Mouse (Mus musculus): Measurements from ENCODE around the gene Unc80.
"Not testable (repeated sequence)": the region's sequence is repeated elsewhere in the genome, so short reads cannot be mapped to it uniquely, and the experiment has no call there.

The Unc80 gene

DNA sequence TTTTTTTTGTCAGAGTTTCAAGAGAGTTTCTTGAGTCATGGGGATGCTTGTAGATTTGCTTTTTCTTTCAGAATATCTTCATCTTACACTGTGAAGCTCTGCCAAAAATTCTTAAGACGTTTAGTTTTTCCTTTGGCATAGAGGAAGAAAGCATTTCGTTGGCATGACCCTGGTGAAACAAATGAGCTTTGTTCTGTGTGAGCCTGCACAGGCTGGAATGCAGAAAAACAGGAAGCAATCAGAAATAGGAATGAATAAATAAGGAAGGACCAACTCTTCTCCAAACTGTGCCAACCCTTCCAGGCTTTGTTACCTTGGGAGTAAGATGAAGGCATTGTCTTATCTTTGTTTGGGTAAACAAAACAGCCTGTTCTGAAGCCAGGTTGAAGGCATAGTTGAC, 149.0 kb downstream of the Unc80 start:
- DNase-seq (ENCODE audit: inconsistent ontology term): peak; percentile 55

DNA sequence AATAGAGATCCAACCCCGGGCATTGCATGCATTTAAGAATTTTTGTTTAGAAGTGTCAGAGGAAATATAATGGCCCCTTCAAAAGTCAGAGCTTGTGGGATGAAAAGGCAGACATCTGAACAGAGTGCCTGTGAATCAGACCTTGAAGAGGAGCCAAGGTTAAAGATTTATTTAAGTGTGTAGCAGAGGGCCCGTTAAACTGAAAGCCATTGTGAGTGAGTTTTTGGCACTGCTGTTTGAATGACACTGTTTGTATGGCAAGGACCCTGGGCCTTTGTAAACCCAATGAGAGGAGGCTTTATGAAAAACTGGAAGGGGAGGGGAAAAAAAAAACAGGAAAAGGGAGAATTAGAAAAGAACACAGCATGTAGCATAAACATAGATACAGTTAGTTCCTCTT, 170.0 kb downstream of the Unc80 start:
- DNase-seq (ENCODE audit: inconsistent ontology term): no peak

DNA sequence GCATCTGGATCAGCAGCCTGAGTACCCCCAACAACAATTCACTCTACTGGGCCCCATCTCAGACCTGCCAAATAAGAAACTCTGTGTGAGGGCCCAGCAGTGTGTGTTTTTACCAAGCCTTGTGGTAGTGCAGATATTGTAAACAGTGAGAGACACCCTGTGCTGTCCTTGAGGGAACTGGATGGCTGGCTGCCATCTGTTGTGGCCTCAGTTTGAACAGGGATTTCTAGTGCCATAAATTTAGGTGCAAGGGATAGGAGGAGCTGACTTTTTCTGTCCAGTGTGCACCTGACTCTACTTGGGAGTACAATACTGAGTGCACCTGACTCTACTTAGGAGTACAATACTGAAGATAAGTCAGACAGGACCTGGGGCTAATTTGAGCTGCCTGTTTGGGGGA, 178.7 kb downstream of the Unc80 start:
- DNase-seq (ENCODE audit: inconsistent ontology term): no peak

DNA sequence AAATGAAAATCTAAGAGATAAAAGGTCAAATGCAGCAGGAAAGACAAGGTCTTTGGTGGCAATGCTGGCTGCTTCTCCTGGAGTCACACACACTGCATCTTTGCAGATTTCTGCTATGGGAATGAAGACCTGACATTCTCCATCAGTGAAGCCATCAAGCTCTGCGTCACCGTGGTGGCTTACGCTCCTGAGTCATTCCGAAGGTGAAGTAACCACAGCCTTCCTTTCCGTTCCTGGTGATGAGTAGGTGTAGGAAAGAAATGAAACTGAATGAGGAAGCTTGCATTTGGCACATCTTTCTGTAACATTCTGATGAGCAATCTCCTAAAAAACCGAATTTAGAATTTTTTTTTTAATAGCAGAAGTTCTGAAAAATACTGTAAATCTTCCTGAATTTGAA, 181.4 kb downstream of the Unc80 start:
- DNase-seq (ENCODE audit: inconsistent ontology term): no peak

DNA sequence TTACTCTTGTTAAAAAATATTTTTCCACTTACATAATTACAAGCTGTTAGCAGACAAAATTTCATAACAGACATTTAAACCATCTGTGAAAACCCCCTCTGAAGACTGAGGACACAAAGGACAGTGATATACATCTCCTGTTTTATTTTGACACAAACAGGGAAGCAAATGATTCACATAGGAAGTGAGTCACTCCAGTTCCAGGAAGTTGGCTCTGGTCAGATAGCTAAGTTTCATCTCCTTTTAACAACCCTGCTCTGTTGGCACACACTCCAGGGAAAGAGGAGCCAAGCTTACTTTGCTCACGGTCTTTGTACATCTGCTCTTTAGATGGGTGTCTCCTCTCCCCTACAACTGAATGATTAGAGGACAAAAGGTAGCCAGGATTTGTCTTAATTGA, 181.8 kb downstream of the Unc80 start:
- no peak for DNase-seq (ENCODE audit: inconsistent ontology term)

DNA sequence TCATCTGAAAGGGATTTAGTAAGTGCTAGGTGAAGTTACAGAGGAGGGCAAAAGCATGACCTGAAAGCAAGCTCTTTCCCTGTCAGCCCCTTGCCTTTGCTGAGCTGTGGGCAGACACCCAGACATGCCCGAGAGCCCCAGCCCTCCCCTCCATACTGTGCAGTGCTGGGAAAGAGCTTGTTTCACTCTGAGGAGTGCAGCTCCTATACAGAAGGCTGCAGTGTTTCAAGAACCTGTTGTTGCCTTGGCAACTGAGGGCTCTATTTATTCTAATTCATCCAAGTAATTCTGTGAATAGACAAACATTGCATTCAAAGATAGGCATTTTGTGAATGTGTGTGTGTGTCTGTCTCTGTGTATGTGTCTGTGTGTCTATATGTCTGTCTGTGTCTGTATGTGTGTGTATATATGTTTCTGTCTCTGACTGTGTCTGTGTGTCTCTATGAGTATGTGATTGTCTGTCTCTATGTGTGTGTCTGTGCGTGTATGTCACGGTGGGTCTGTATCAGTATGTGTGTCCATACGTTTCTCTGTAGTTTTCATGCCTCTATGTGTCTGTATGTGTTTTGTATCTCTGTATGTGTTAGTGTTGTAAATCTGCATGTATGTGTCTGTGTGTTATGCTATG, 187.1 kb downstream of the Unc80 start:
- peak; percentile 9 for DNase-seq (ENCODE audit: inconsistent ontology term)

DNA sequence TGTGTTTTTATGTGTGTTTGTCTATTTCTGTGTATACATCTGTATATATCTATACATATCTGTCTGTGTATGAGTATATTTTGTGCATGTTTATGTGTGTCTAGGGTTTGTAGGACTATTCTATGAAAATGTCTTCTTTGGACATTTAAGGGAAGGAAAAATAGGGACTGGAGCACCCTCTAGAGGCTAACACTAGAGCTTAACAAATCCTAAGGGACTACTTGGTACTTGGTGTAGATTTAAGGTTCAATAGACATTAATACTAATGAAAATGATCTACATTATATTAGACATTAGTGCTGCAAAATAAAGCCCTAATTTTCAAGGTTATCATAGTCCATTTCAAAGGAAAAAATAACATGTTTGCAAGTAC, 187.6 kb downstream of the Unc80 start:
- DNase-seq (ENCODE audit: inconsistent ontology term): peak; percentile 10

DNA sequence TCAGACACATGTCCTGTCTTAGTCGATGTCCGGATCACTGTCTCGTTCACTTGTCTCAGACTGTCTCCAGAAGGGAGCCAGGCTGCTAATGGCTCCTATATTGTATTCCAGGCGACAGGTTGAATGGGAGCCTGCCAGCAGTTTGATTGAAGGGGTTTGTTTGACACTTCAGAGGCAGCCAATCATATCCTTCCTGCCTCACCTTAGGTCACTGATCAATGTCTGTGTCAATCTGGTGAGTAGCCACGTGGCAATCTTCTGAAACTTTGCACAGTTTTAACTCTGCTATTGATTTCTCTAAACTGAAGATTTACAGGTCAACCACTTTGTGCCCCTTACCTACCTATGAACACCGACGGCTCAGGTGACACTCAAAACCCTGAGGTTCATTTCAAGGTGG, 203.3 kb downstream of the Unc80 start:
- DNase-seq (ENCODE audit: inconsistent ontology term): no peak

DNA sequence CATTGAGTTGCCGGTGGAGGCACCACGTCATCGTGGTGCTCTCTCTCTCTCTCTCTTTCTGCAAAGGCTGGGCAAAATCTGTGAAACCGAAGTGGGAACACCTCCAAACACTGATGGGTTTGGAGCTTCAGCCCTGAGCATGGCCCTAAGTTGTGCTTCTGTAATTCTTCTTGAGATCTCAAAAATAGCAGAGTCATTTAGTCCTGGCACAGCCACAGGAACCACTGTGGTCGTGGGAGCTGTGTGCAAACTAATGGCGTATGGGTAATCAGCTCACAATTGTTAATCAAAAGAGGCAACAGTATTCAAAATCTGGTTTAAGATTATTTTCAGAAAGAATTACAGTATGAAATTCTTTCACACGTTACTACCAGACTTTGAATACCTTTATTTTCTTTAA, 204.6 kb downstream of the Unc80 start:
- DNase-seq (ENCODE audit: inconsistent ontology term): no peak

DNA sequence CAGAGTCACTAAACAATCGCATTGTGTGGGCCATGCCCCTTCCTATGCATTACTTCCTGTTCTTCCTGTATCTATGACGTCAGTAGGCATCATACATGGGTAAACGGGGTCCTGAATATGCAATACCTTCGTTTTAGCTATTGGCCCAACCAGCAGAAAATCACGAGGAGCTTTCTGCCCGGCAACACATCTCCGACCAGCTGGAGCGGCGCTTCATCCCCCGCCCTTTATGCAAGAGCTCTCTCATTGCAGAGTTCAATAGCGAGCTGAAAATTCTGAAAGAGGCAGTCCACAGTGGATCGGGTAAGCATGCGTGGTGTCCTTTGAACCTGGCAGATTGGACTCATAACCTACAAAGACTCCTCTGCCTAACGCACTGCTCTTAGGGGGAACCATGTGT, 209.8 kb downstream of the Unc80 start:
- DNase-seq (ENCODE audit: inconsistent ontology term): no peak

DNA sequence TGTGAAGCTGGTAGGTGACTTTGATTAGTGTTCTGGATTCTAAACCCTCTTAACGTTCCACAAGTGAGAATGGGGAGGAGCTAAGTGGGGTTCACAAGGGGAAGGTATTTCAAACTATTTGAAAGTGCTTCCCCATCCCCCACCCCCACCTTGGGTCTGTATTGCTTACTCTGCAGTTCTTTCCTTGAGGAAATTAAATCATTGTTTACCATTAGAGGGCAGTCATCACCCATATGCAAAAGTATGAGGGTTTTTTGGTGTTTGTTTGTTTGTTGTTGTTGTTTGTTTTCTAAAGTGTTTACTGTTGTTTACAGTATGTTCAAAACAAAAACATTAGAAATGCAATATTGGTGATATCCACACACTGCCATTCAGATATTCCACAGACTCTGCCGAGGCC, 210.5 kb downstream of the Unc80 start:
- peak; percentile 26 for DNase-seq (ENCODE audit: inconsistent ontology term)

DNA sequence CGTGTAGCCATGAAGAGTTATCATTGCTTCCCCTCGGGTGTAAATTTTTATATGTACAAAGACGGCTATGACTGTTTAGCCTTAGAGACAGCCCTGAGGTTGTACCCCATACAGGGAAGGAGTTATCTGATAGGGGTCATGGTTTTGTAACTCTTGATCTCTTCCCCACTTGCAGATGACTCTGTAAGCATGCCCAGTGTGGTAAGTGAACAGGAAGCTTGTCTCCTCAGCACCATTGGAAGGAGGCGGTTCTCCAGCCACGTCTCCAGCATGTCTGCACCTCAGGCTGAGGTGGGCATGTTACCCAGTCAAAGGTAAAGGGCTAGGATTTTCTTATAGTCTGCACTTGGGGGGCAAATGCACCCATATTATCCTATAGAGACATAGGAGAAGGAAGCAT, 214.8 kb downstream of the Unc80 start:
- DNase-seq (ENCODE audit: inconsistent ontology term): no peak

DNA sequence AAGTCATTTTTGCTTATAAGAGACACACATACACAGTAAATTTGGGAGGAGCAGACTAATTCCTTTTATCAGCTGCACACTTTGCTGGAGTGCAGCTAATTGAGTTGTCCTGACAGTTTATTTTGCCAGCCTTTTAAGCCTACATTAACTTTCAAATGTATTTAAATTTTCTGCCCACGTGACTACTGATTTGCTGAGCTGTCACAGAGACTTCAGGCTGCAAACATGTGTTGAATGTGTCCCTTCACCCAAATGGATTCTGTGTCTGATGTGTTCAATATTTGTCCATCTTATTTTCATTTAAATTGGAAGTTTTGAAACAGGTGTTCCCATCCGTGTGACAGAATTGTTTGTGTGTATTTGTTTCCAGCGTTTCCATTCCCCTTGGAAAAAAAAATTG, 223.6 kb downstream of the Unc80 start:
- DNase-seq (ENCODE audit: inconsistent ontology term): no peak

DNA sequence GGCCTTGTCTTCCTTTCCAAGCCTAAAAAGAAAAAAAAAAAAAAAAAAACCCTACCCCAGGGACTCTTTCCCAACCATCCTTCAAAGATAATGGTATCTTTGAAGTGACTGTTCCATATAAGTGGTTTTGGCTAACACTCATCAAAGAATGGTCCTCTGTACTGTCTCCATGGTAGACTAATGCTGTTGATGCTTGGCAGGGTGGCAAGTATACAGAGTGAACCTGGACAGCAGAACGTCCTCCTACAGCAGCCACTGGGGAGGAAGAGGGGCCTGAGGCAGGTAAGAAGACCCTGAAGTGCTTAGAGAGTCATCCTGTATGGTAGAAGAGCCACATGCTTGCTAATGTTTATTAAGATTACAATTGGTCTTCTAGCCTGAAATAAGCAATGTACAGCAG, 224.1 kb downstream of the Unc80 start:
- DNase-seq (ENCODE audit: inconsistent ontology term): no peak

DNA sequence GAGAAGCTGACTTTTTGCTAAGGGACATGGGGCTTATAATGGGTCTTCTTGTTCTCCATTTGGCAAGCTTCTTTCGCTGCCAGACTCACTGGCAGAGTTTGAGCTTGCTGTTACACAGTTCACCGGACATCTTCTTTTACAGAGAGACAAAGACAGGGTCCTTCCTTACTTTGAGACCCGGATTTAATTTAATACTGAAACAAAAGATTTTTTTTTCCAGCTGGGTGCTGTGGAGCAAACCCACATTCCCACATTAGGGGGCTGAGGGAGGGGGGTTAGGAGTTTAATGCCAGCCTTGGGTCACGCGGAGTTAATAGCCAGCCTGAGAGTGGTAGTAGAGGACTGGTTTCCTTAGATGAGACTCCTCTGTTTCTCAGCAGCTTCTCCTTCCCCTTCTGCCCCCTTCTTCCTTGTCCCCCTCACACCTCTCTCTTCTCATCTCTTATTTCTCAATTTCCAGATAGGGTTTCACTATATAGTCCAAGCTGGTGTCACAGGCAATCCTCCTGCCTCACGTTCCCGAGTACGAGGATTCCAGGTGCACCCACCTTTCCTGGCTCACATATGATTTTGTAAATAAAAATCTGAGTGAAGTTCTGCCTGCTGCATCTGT, 224.7 kb downstream of the Unc80 start:
- peak; percentile 35 for DNase-seq (ENCODE audit: inconsistent ontology term)

DNA sequence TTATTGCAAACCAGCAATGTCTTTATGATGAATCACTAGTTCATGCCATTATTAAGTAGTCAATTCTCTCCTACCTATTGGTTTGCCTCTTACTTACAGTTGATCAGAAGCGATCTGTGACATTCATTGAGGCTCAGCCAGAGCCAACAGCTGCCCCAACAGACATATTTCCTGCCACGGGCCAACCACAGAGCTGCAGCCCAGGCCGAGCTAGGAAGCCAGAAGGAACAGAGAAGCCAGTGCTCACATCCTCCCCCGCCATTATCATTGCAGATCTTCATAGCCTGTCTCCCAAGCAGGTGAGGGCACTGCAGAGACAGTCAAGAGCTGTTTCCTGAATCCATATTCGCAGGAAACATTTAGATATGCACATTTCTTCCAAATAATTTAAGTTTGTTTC, 226.1 kb downstream of the Unc80 start:
- DNase-seq (ENCODE audit: inconsistent ontology term): no peak

DNA sequence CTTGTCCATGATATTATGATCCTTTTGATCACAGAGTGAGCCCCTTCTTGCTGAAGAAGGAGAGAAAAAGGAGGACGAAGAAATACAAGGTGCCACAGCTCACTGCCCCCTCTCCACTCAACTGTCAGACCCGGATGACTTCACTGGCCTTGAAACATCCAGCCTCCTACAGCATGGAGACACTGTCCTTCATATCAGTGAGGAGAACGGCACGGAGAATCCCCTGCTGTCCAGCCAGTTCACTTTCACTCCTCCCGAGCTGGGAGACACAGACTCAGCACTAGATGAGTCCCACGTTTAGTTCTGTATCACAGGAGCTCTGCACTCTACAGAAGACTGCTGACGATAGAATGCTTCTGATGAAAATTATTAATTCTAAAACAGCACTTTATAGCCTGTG, 227.1 kb downstream of the Unc80 start:
- no peak for DNase-seq (ENCODE audit: inconsistent ontology term)

DNA sequence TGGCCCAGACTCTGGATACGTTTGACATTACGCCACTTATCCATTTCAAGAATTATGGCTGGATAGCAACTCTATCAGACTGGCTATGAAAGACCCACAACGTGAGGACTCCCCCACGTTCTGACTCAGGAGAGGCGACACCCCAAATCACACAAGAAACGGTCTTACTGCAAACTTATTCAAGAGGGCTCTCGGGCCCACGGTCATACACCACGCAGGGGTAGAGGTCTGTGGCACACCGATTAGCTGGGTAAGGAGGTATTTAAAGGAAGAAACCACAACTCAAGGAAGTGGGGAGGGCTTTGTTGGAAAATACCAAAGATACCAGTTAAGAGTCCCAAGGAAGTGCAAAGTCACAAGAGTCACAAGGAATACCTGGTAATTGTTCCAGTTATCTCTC, 231.5 kb downstream of the Unc80 start:
- not testable (repeated sequence) for DNase-seq (ENCODE audit: inconsistent ontology term)

DNA sequence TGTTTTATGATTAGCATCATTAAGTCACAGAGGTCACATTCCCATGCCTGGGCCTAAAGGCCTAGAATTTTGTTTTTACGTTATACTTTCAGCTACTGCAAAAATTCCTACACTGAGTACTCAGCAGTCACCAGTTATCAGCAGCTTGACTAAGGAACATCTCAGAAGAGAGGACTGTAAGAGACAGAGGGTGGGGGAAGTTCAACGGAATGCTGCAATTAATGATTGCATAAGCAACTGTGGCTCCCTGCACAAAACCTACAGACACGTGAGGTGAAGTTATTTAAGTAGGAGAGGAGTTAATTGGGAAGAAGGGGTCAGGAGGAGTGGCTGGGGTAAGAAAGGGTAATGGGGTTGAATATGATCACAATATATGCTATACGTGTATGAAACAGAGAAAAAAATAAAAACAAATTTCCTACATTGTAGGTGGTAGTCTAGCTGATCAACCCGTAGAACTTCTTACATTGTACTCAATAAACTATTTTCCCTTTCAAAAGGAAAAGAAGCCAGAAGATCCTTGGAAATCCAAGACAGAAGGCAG, 232.1 kb downstream of the Unc80 start:
- no peak for DNase-seq (ENCODE audit: inconsistent ontology term)

DNA sequence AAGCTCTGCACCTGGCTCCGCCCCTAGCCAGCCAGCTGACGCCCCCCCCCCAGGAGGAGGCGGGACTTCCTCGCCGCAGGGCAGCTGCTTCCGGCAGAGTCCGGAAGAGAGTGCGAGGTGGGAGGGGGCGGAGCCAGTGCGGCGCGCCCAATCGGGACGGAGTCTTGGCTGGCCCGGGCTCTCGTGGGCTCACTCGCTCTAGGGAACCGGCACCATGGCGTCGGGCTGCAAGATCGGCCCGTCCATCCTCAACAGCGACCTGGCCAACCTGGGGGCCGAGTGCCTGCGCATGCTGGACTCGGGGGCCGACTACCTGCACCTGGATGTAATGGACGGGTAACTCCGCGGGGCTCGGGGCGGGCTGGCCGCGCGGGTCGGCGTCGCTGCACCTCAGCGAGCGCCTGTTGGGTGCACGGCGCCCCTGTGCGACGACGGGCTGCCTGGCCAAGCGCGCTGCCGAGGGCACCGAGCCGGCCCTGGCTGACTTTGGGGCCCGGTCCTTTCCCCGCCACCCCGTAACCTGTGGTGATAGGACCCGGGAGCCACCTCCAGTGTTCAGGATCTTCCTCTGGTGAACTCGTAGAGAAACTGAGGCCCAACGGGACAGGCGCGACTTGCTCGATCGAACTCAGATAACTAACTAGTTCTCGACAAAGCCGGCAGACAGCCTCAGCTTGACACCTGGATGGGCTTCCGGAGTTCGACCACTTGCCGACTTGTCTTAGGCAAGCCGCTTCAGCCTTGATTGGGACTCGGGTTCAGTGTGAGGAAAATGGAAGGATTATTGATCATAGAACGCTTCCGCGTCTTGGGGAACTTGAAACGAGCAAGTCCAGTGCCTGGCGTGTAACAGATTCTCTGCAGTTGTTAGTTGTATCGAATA, 232.8 kb downstream of the Unc80 start, which contains the start of gene Rpe:
Rpe (plus strand) TSS at position 139 of the 883 bp plus-strand sequence.
- DNase-seq (ENCODE audit: inconsistent ontology term): peak; percentile 97

DNA sequence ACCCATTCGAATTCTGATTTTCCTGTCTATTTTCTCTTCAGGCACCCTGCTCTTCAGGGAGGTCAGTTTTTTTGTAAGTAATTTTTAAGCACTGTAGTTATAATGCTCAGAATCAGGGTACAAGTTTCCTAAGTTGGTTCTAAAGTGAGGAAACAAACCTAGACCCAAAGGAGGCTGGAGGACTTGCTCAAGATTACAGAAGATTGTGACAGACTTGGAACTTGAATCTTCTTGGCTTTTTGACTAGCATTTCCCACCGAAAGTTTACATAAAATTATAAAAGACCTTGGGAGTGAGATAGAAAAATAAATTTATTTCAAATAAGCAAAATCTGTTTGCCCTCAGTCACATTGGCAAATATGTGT, 233.4 kb downstream of the Unc80 start:
- no peak for DNase-seq (ENCODE audit: inconsistent ontology term)

DNA sequence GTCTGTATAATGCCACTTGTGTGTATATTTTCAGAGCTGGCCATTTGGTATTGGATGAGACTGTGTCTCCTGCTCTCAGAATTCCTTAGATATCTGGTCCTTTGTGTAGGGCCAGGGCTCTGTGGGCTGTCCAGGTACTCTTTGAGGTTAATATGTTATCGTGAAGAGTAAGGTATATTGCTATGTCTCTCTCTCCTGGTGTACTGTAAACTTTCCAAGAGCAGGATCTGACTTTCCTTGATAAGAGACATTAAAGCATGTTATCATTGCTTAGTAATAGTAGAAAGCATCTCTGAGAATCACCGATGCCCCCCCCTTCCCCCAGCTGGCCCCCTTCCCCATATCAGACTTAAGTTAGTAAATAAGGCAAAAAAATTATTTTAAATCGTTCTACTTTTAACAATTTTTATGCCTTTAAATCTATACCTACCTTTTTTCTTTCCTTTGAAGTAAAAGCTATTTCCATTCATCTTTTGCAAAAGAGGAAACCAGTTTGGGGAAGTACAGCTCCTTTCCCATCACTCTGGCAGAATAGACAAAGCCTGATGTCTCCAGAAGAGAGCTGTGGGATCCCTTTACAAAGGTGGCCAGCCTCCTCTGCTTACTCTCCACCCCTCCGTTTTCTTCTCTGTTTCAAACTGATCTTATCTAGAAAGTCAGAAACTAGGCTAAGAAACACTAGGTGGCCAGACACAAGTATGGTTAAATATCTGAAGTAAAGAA, 234.6 kb downstream of the Unc80 start:
- DNase-seq (ENCODE audit: inconsistent ontology term): no peak

All from Muller cell, postnatal 12 days (primary cell).